Mouse (Mus musculus) stomach, adult 2 months (tissue): ENCODE measurements around the gene Rnf167. TPM values are rescaled to one million over a fixed set of nuclear protein-coding genes. Genes with fewer than 3 reads are reported as not detected.

ENCODE experiments used
- polyA plus RNA-seq: library from polyadenylated mRNA; depleted of rRNA; stranded (reverse); fragments of >200 nt; gene quantifications from 2 replicates; pipeline ENCODE4 v1.2.3, GENCODE M21; 2012; rRNA removed

The Rnf167 gene
- polyA plus RNA-seq: 33.9 and 37.1 TPM in 2 replicates

DNA sequence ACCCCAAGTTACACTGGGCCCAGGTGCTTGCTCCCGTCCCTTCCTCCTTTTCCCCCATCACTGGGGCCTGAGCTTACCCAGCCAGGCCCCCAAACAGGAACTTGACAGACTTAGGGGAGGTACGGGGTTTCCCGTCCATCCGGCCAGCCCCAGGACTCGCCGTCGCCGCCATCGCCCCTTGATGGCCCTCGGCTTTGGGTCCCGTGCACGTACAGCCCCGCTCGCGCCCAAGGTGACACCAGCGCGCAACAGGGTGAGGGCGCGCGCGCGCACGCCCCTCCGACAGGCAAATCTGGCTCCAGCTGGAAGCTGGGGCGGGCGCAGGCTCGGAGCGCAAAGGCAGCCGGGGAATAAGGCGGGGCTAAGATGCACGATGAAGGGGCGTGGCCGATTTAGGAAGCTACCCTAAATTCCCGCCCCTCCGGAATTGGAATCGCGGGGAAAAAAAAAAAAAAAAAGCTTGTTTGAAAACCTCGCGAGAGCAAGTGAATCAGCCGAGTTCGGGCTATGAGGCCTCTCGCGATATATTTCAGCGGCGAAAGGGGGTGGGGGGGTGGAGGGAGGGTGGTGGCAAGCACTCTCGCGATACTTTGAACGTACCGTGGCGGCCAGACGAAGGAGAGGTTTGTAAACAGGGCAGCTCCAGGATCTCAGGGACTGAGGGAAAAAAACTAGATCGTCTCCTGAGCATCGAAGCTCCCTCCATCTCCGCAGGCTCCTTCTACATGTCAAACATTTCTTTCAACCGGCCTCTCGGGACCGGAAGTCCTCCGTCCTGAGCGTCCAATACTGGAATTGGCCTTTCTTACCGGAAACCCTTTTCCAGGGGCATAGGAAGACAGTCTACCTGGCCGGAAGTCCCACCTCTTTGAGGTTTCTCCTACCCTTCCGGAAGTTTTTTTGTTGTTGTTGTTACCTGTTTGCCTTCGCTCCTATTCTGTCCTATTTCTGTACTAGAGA, at the start of gene Rnf167, which contains the start of gene Slc25a11:
TSS of gene Rnf167 (plus strand) at position 545 of the 960 bp plus-strand sequence.
TSS of gene Slc25a11 (minus strand) at position 789 of the 960 bp plus-strand sequence.

DNA sequence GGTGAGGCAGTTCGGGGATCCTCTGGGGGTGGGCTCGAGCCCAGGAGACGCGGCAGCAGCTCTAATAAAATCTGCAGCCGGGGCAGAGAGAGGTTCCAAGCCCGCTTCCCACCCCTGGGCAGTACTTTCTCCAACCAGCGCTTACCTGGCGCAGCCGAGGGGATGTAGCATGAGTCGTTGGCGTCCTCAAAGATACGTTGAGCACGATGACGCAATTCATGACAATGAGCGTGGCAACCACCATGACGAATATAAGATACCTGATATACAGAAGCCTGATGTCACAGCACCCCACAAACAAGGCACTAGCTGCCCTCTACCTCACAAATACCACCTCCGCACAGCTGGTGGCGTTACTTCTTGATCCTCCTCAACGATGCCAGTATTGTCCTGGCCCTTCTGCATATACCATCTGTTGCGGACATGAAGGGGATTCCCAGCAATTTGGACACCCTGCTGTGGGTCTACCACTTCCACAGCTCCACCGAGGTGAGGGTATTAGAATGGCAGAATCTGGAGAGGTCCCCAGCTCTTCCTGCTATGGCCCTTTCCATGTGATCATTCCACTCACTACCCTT, 31.4 kb upstream of the Rnf167 start, which contains the start of gene 4930544D05Rik:
TSS of gene 4930544D05Rik (plus strand) at position 333 of the 578 bp plus-strand sequence.

GRCm38 (mm10) chr11:70619101-70619500, 27.9 kb upstream of the Rnf167 start, which contains the start of gene Chrne:
TSS of gene Chrne (minus strand) at chr11:70619216.

DNA sequence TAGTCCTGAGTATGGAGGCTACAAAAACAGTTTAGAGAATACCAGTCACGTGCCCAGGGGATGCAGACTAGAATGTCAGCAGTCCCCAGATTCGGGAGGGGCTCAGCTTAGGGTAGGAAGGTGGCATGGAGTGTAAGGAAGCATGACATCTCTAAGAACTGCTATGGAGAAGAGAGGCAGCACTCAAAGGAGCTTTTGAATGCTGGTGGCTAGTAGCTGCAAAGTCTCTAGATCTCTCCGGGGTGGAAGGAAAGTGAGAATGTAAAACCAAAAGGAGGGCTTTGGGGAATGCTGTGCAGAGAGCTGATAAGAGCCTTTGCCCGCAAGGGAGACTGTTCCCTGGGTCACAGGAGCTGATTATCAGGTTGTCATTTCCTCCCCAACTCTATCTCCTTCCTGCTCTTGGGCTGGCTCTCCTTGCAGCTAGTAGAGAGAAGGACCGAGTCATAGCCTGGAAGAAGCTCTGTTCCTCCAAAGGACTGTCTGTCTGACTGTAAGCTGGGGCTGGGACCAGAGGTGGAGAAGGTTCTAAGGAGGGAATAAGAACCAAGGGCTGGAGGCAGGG, 8.2 kb upstream of the Rnf167 start, which contains the start of gene Gp1ba:
TSS of gene Gp1ba (plus strand) at position 409 of the 565 bp plus-strand sequence.

GRCm38 (mm10) chr11:70654198-70654922, 7.3 kb downstream of the Rnf167 start, which contains the start of gene Pfn1:
TSS of gene Pfn1 (minus strand) at chr11:70654644.

GRCm38 (mm10) chr11:70656964-70657363, 9.9 kb downstream of the Rnf167 start, which contains the start of gene Eno3:
TSS of gene Eno3 (plus strand) at chr11:70657202.

GRCm38 (mm10) chr11:70668771-70669505, 21.9 kb downstream of the Rnf167 start, which contains the start of gene Spag7:
TSS of gene Spag7 (minus strand) at chr11:70669416.

GRCm38 (mm10) chr11:70687601-70688199, 40.7 kb downstream of the Rnf167 start, which contains the start of gene Camta2:
TSS of gene Camta2 (minus strand) at chr11:70688105.

GRCm38 (mm10) chr11:70699722-70700556, 52.9 kb downstream of the Rnf167 start, which contains the start of the genes Inca1 and Kif1c:
TSS of gene Inca1 (minus strand) at chr11:70700155.
TSS of gene Kif1c (plus strand) at chr11:70700548.

Other genes starting within 250 kb of the Rnf167 start
- gene Pelp1, start 237.2 kb upstream of the Rnf167 start, polyA plus RNA-seq: 9.3 and 10.3 TPM in 2 replicates
- 16.9 and 23.4 TPM in 2 replicates for gene Arrb2, start 214.6 kb upstream of the Rnf167 start, polyA plus RNA-seq
- gene Med11, start 195.3 kb upstream of the Rnf167 start, polyA plus RNA-seq: 6.9 and 7.9 TPM in 2 replicates
- 2.3 TPM in 2 replicates for gene Zmynd15, start 187.8 kb upstream of the Rnf167 start, polyA plus RNA-seq
- 14.1 and 16.5 TPM in 2 replicates for gene Cxcl16, start 187.3 kb upstream of the Rnf167 start, polyA plus RNA-seq
- gene Tm4sf5, start 142.0 kb upstream of the Rnf167 start, polyA plus RNA-seq: 9.1 and 10.4 TPM in 2 replicates
- not detected in 2 replicates for gene Vmo1, start 132.6 kb upstream of the Rnf167 start, polyA plus RNA-seq
- gene Gltpd2, start 128.0 kb upstream of the Rnf167 start, polyA plus RNA-seq: 0.10 TPM in 1 of 2 replicates, not detected in the other
- gene Psmb6, start 121.9 kb upstream of the Rnf167 start, polyA plus RNA-seq: 154 and 176 TPM in 2 replicates
- not detected in 2 replicates for gene Gm40193, start 114.3 kb upstream of the Rnf167 start, polyA plus RNA-seq
- 25.1 and 27.7 TPM in 2 replicates for gene Pld2, start 107.2 kb upstream of the Rnf167 start, polyA plus RNA-seq
- 57.1 and 69.6 TPM in 2 replicates for gene Mink1, start 84.4 kb upstream of the Rnf167 start, polyA plus RNA-seq
- gene 4930544D05Rik, start 31.4 kb upstream of the Rnf167 start, polyA plus RNA-seq: not detected in 2 replicates
- gene Chrne, start 28.0 kb upstream of the Rnf167 start, polyA plus RNA-seq: 0.42 TPM in 1 of 2 replicates, not detected in the other
- gene Gp1ba, start 8.1 kb upstream of the Rnf167 start, polyA plus RNA-seq: 0.05 and 0.16 TPM in 2 replicates
- 46.6 and 58.0 TPM in 2 replicates for gene Slc25a11, start 244 bp downstream of the Rnf167 start, polyA plus RNA-seq
- gene Pfn1, start 7.4 kb downstream of the Rnf167 start, polyA plus RNA-seq: 1,547 and 3,714 TPM in 2 replicates
- 17.5 and 26.2 TPM in 2 replicates for gene Eno3, start 10.0 kb downstream of the Rnf167 start, polyA plus RNA-seq
- 8.1 and 8.5 TPM in 2 replicates for gene Spag7, start 22.2 kb downstream of the Rnf167 start, polyA plus RNA-seq
- gene Camta2, start 40.9 kb downstream of the Rnf167 start, polyA plus RNA-seq: 17.7 and 19.8 TPM in 2 replicates
- 0.63 and 1.0 TPM in 2 replicates for gene Inca1, start 52.9 kb downstream of the Rnf167 start, polyA plus RNA-seq
- 42.2 and 58.4 TPM in 2 replicates for gene Kif1c, start 53.3 kb downstream of the Rnf167 start, polyA plus RNA-seq
- gene Zfp3, start 117.0 kb downstream of the Rnf167 start, polyA plus RNA-seq: 0.48 and 0.54 TPM in 2 replicates
- 0.06 and 0.09 TPM in 2 replicates for gene Scimp, start 165.4 kb downstream of the Rnf167 start, polyA plus RNA-seq
- gene Rabep1, start 197.5 kb downstream of the Rnf167 start, polyA plus RNA-seq: 0.52 and 0.73 TPM in 2 replicates